Mouse (Mus musculus): ENCODE results near the gene Pin4.

DNA sequence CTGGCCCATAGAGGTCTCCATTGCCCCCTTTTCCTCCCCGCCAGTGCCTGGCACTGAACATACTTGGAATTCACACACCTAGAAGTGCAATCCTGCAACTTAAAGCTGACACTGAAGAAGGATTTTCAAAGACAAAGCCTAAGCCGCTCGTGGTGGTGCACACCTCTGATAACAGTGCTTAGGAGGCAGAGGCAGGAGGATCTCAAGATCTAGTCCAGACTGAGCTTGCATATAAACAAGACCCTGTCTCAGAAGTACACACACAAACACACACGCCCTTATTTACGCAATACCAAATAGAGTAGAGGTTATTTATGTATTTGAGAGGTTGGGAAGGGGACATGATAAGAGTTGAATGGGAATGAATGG lies 38.2 kb downstream of the Pin4 start:
- no peak for TF ChIP-seq FLI1 (IDR thresholded peaks at IDR 0.05; ENCODE audit: low read length)
- TF ChIP-seq GATA1 (IDR thresholded peaks at IDR 0.05; ENCODE audit: borderline replicate concordance, low read length) = no peak

All from megakaryocyte, embryonic 14.5 days (primary cell).